Mouse (Mus musculus) liver, adult 2 months (tissue): Measurements from ENCODE around the gene Tmem216.

Experiments
- CTCF ChIP-seq: fragments of 200-500 bp; IDR thresholded peaks from 2 replicates; pipeline ENCODE4 v1.5.1; 2011; ENCODE audit warnings: low read depth, low read length, control low read depth
- POLR2A ChIP-seq: fragments of 200-500 bp; IDR thresholded peaks from 2 replicates; pipeline ENCODE4 v1.6.1; 2011; ENCODE audit warnings: low read length, control low read depth; ENCODE audit not compliant: insufficient read depth; ENCODE audit errors: extremely low read depth

GRCm38 (mm10) chr19:10555624-10556510 is at the start of gene Tmem216:
- TF ChIP-seq CTCF = no peak
- TF ChIP-seq POLR2A = peak; percentile 52; the same call in 1 of the 2 replicates
